Mouse (Mus musculus): ENCODE data around the gene Zswim4. TPM values are rescaled to one million over a fixed set of nuclear protein-coding genes. Genes with fewer than 3 reads are reported as not detected.
A peak's percentile ranks its signal among the peaks of the same experiment; 100 is the strongest.

Gene Zswim4
- polyA plus RNA-seq, 1 experiment from 2014 or later, result 8.0 TPM

DNA sequence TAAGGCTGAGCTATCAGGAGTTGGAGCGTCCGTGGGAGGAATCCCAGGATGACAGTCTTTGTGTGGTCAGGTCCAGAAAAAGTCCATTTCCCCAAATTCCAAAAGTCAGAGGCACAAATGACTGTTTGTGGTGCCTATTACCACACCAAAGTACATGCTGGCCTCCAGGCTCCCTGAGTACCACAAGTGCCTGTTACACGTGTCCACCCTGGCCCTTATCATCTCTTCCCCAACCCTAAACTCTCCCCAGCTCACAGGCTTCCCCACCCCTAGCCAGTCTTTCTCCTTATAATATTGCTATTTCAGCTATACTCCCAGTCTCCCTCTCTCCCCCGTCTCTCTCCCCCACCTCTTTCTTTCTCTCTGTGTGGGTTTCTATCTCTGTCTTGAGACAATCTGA, 35.4 kb upstream of the Zswim4 start:
- ATAC-seq (ENCODE audit: low FRiP score, low TSS enrichment), result no peak
- H3K27ac ChIP-seq (replicated peaks), result no peak overlapping the region
- no peak overlapping the region for H3K9ac ChIP-seq (ENCODE audit: low read length)
- 78% methylated on average over 4 of the region's 4 CpGs for WGBS
- DNase-seq (ENCODE audit: low spot score), result no peak
- TF ChIP-seq CTCF (IDR thresholded peaks at IDR 0.05; ENCODE audit: low read depth) (no peak), EP300 (optimal IDR thresholded peaks at IDR 0.05) (no peak)
- H3K4me1 ChIP-seq (replicated peaks; ENCODE audit: control insufficient read depth, insufficient read depth), result peaks cover 3% of the 10 kb centered on the region
- H3K4me2 ChIP-seq (replicated peaks; ENCODE audit: low read depth), result no peak overlapping the region
- H3K9me3 ChIP-seq (ENCODE audit: control insufficient read depth, low read length), result no peaks in the 10 kb centered on the region
- no peaks in the 10 kb centered on the region for H3K27me3 ChIP-seq (ENCODE audit: control insufficient read depth, insufficient read depth, low read length)
- H3K4me3 ChIP-seq (ENCODE audit: low read depth, low read length), result no peak overlapping the region
- no peaks in the 10 kb centered on the region for H3K36me3 ChIP-seq (ENCODE audit: control insufficient read depth, insufficient read depth, low read length)

DNA sequence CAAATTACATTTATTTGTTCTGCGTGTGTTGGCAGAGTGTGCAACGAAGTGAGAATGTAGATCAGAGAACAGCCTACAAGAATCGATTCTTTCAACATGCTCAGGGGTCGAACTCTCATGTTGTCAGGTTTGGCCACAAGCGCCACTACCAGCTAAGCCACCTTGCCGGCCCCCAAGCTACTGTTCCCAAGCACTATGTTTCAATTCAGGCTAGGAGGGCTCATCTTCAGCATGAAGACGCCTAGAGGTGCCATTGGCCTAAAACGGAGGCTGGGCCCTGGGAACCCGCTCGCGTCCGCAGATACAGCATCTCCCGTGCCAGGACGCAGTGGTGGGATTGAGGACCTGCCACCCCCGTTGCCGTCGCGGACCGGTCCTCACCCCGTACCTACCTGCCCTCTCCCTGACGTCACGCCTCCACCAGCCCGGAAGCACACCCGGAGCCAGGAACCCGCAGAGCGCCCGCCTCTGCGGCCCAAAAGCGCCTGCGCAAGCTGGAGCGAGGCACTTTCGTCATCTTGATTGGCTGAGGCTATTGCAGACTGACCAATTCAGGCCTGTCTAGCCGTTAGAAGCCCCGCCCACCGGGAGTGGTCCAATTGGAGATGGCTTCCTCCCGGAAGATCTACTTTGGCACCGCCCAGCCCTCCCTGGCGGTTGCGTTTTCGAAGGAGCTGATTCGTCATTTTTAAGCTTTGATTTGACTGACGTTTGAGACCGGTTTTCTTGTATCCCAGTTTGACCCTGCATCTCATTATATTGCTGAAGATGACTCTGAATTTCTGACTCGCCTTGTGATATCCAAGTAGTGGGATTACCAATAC, 33.3 kb upstream of the Zswim4 start, which contains the start of gene Ccdc130:
TSS of gene Ccdc130 (minus strand) at position 431 of the 824 bp plus-strand sequence.
- H3K27ac ChIP-seq (replicated peaks), result peak within 1 kb of the TSS; percentile 78
- H3K4me1 ChIP-seq (replicated peaks; ENCODE audit: control insufficient read depth, insufficient read depth), result peaks cover 3% of the 10 kb centered on the region
- peak; percentile 99 for ATAC-seq (ENCODE audit: low FRiP score, low TSS enrichment)
- H3K27me3 ChIP-seq (ENCODE audit: control insufficient read depth, insufficient read depth, low read length), result no peaks in the 10 kb centered on the region
- peak within 1 kb of the TSS; percentile 74 for H3K4me2 ChIP-seq (replicated peaks; ENCODE audit: low read depth)
- H3K9ac ChIP-seq (ENCODE audit: low read length), result peak within 1 kb of the TSS; percentile 82
- DNase-seq (ENCODE audit: low spot score), result peak; percentile 100
- under 1% methylated on average over 44 of the region's 44 CpGs for WGBS
- peaks cover 5% of the 10 kb centered on the region; the same call in 1 of the 2 replicates for H3K36me3 ChIP-seq (ENCODE audit: control insufficient read depth, insufficient read depth, low read length)
- H3K4me3 ChIP-seq (ENCODE audit: low read depth, low read length), result peak within 1 kb of the TSS; percentile 77
- H3K9me3 ChIP-seq (ENCODE audit: control insufficient read depth, low read length), result no peaks in the 10 kb centered on the region
- 0 out of 2 replicates have a peak, but pooled peaks have one; percentile 6 for TF ChIP-seq CTCF (IDR thresholded peaks at IDR 0.05; ENCODE audit: low read depth)
- no peak for TF ChIP-seq EP300 (optimal IDR thresholded peaks at IDR 0.05)

DNA sequence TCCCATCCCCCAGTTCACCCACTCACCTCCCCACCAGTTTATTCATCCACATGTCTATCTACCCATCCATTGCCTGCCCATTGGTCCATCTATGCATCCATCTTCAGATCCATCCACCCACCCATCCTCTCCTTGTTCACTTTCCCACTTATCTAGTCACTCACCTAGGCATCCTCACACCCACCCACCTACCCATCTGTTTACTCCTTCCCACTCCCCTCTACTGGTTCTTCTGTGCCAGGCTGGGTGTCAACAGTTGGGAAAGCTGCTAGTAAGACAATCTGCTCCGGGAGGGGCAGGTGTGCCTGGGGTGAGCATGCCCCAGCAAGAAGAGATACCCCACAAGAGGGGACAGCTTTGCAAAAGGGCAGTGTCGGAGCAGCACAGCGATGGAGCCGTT, 24.2 kb upstream of the Zswim4 start:
- Histone ChIP-seq H3K4me1 (replicated peaks; ENCODE audit: control insufficient read depth, insufficient read depth) (peaks cover 3% of the 10 kb centered on the region), H3K27ac (replicated peaks) (no peak overlapping the region), H3K4me3 (ENCODE audit: low read depth, low read length) (no peak overlapping the region), H3K27me3 (ENCODE audit: control insufficient read depth, insufficient read depth, low read length) (no peaks in the 10 kb centered on the region), H3K36me3 (ENCODE audit: control insufficient read depth, insufficient read depth, low read length) (peaks cover 32% of the 10 kb centered on the region), H3K9ac (ENCODE audit: low read length) (no peak overlapping the region), H3K9me3 (ENCODE audit: control insufficient read depth, low read length) (no peaks in the 10 kb centered on the region), H3K4me2 (replicated peaks; ENCODE audit: low read depth) (no peak overlapping the region)
- 86% methylated on average over 4 of the region's 4 CpGs for WGBS
- DNase-seq (ENCODE audit: low spot score), result no peak
- TF ChIP-seq EP300 (optimal IDR thresholded peaks at IDR 0.05) (no peak), CTCF (IDR thresholded peaks at IDR 0.05; ENCODE audit: low read depth) (no peak)
- no peak for ATAC-seq (ENCODE audit: low FRiP score, low TSS enrichment)

DNA sequence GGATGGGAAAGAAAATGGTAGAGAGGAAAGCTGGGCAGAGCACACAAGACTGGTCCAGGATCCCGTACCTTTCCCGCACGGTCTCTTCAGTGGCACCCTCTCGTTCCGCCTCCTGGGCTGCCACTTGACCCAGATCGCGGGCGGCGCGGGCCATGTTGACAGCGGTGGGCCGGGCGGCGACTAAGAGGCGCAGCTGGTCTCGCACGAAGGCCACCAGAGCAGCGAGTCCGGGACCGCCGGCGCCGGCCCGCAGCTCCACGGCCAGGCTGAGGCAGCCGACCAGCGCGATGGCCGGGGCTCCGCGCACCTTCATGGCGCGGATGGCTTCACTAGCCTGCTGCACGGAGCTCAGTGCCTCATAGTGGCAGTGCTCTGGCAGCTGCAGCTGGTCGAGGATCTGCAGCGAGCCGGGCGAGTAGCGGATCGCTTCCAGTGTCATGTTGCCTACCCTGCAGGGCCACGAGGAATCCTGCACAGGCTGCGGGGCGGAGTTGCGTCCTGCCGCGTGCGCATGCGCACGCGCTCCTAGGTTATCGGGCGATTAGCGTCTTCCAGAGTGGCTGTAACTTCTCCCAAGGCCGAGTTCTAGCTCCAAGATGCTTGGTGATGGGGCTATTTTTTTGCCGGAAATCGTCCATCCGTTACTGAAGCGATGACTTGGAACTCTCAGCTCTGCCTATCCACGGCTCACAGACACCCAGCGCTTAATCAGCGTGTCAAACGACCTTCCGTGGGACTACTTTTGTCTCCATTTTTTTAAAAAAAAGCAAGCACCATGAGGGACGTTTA, 20.2 kb upstream of the Zswim4 start, which contains the start of gene Mri1:
TSS of gene Mri1 (minus strand) at position 505 of the 789 bp plus-strand sequence.
- Histone ChIP-seq H3K4me1 (replicated peaks; ENCODE audit: control insufficient read depth, insufficient read depth) (peaks cover 3% of the 10 kb centered on the region), H3K4me3 (ENCODE audit: low read depth, low read length) (peak within 1 kb of the TSS; percentile 75), H3K27ac (replicated peaks) (peak within 1 kb of the TSS; percentile 94), H3K27me3 (ENCODE audit: control insufficient read depth, insufficient read depth, low read length) (no peaks in the 10 kb centered on the region), H3K9me3 (ENCODE audit: control insufficient read depth, low read length) (no peaks in the 10 kb centered on the region), H3K36me3 (ENCODE audit: control insufficient read depth, insufficient read depth, low read length) (peaks cover 28% of the 10 kb centered on the region), H3K9ac (ENCODE audit: low read length) (peak within 1 kb of the TSS; percentile 79), H3K4me2 (replicated peaks; ENCODE audit: low read depth) (peak within 1 kb of the TSS; percentile 98)
- TF ChIP-seq EP300 (optimal IDR thresholded peaks at IDR 0.05), result no peak
- TF ChIP-seq CTCF (IDR thresholded peaks at IDR 0.05; ENCODE audit: low read depth), result peak; percentile 40
- DNase-seq (ENCODE audit: low spot score), result peak; percentile 89
- ATAC-seq (ENCODE audit: low FRiP score, low TSS enrichment), result peak; percentile 75
- WGBS, result under 1% methylated on average over 58 of the region's 64 CpGs

DNA sequence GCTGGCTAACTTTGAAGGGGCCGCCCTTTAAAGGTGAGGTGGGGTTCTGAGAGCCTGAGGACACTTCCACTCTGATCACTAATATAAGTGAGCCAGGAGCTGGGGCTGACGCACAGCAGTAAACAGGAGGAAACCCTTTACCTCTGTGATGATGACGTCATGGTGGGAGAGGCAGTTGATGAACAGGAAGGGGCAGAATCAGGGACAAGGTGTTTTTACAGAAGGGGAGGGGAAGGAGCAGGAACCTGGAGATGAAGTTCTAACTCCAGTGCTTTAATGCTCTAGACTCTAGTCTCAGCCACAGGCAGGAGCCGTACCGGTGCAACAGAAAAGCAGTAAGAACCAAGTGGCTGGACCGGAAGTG, 19.6 kb upstream of the Zswim4 start:
- ATAC-seq (ENCODE audit: low FRiP score, low TSS enrichment), result peak; percentile 79
- H3K4me2 ChIP-seq (replicated peaks; ENCODE audit: low read depth), result peak overlapping the region; percentile 98
- DNase-seq (ENCODE audit: low spot score), result peak; percentile 64
- H3K9ac ChIP-seq (ENCODE audit: low read length), result peak overlapping the region; percentile 79
- WGBS, result 11% methylated on average over 6 of the region's 6 CpGs
- peak overlapping the region; percentile 75 for H3K4me3 ChIP-seq (ENCODE audit: low read depth, low read length)
- H3K9me3 ChIP-seq (ENCODE audit: control insufficient read depth, low read length), result no peaks in the 10 kb centered on the region
- TF ChIP-seq CTCF (IDR thresholded peaks at IDR 0.05; ENCODE audit: low read depth), result no peak
- no peak for TF ChIP-seq EP300 (optimal IDR thresholded peaks at IDR 0.05)
- no peaks in the 10 kb centered on the region for H3K27me3 ChIP-seq (ENCODE audit: control insufficient read depth, insufficient read depth, low read length)
- peaks cover 29% of the 10 kb centered on the region for H3K36me3 ChIP-seq (ENCODE audit: control insufficient read depth, insufficient read depth, low read length)
- peaks cover 3% of the 10 kb centered on the region for H3K4me1 ChIP-seq (replicated peaks; ENCODE audit: control insufficient read depth, insufficient read depth)
- H3K27ac ChIP-seq (replicated peaks), result peak overlapping the region; percentile 94
